Mouse (Mus musculus): Measurements from ENCODE around the gene Atp1b1. TPM values are rescaled to one million over a fixed set of nuclear protein-coding genes. Genes with fewer than 3 reads are reported as not detected.

Gene Atp1b1
- polyA plus RNA-seq, 1 experiment from 2014 or later, result 11.6 TPM

- WGBS, result 93% methylated on average over 6 of the region's 6 CpGs
- H3K9ac ChIP-seq (replicated peaks; ENCODE audit: low read length), result no peak overlapping the region
These were observed 16.2 kb upstream of the Atp1b1 start for GRCm38 (mm10) chr1:164474310-164474709.

DNA sequence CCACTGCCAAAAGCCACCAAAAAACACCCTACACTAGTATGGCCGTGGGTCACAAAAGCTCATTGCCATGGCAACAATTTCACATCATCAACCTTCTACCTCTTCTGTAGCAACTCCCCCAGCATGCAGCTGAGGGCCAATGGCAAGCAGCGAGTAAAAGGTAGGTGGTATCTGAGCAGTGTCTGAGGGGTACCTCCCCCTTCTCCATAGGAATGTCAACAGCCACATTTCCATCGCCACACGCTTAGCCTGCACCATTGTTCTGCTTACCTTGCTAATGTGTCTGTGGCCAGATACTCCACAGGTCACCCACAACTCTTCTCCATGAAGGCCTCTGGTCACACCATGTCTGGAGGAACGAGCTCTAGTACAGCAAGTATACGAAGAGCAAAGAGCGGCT, 15.2 kb upstream of the Atp1b1 start:
- no peaks in the 10 kb centered on the region for H3K36me3 ChIP-seq (replicated peaks; ENCODE audit: control insufficient read depth, insufficient read depth, low read depth, low read length)
- H3K4me1 ChIP-seq (ENCODE audit: control insufficient read depth, insufficient read depth, low read length), result no peaks in the 10 kb centered on the region
- DNase-seq (ENCODE audit: low spot score) (no peak), ATAC-seq (replicated peaks; ENCODE audit: insufficient number of reproducible peaks, low FRiP score, low TSS enrichment, low read depth) (no peak)
- 87% methylated on average over 7 of the region's 7 CpGs for WGBS
- H3K27ac ChIP-seq (replicated peaks; ENCODE audit: low read depth, low read length), result no peak overlapping the region
- no peak overlapping the region for H3K4me2 ChIP-seq (ENCODE audit: low read depth, low read length)
- no peak overlapping the region for H3K9ac ChIP-seq (replicated peaks; ENCODE audit: low read length)
- no peaks in the 10 kb centered on the region for H3K9me3 ChIP-seq (replicated peaks; ENCODE audit: control insufficient read depth, low read length)
- H3K4me3 ChIP-seq (ENCODE audit: low read depth, low read length), result no peak overlapping the region
- H3K27me3 ChIP-seq (ENCODE audit: control insufficient read depth, insufficient read depth, low read length), result no peaks in the 10 kb centered on the region

More at GRCm38 (mm10) chr1:164474310-164474709, 16.2 kb upstream of the Atp1b1 start:
- H3K4me1 ChIP-seq (ENCODE audit: control insufficient read depth, insufficient read depth, low read length), result no peaks in the 10 kb centered on the region
- no peak for DNase-seq (ENCODE audit: low spot score)
- no peaks in the 10 kb centered on the region for H3K27me3 ChIP-seq (ENCODE audit: control insufficient read depth, insufficient read depth, low read length)
- H3K4me3 ChIP-seq (ENCODE audit: low read depth, low read length), result no peak overlapping the region
- no peak overlapping the region for H3K4me2 ChIP-seq (ENCODE audit: low read depth, low read length)
- no peaks in the 10 kb centered on the region for H3K36me3 ChIP-seq (replicated peaks; ENCODE audit: control insufficient read depth, insufficient read depth, low read depth, low read length)
- no peaks in the 10 kb centered on the region for H3K9me3 ChIP-seq (replicated peaks; ENCODE audit: control insufficient read depth, low read length)
- ATAC-seq (replicated peaks; ENCODE audit: insufficient number of reproducible peaks, low FRiP score, low TSS enrichment, low read depth), result no peak
- H3K27ac ChIP-seq (replicated peaks; ENCODE audit: low read depth, low read length), result no peak overlapping the region

GRCm38 (mm10) chr1:164471632-164472031, 13.5 kb upstream of the Atp1b1 start:
- ATAC-seq (replicated peaks; ENCODE audit: insufficient number of reproducible peaks, low FRiP score, low TSS enrichment, low read depth), result no peak
- no peaks in the 10 kb centered on the region for H3K9me3 ChIP-seq (replicated peaks; ENCODE audit: control insufficient read depth, low read length)
- WGBS, result 94% methylated on average over 5 of the region's 5 CpGs

DNA sequence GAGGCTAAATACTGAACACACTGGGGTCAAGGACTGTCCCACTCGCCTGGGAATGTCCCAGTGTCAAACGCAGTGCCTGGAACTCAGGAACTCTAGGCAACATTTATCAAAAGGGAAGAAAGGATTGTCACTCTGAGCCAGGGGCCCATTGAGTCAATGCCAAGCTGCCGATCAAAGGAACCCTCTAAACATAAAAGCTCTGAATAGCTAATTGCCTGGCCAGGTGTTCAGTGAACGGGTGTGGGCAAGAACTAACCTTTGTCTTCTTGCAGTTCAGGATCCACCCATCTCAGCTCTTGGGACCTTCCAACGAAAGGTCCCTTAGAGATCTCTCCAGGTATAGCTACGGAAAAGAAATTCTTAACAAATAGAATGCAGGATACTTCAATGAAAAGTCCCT, 12.8 kb upstream of the Atp1b1 start:
- WGBS, result 78% methylated on average over 6 of the region's 6 CpGs
- Histone ChIP-seq H3K4me1 (ENCODE audit: control insufficient read depth, insufficient read depth, low read length) (no peaks in the 10 kb centered on the region), H3K4me2 (ENCODE audit: low read depth, low read length) (no peak overlapping the region), H3K4me3 (ENCODE audit: low read depth, low read length) (no peak overlapping the region), H3K9ac (replicated peaks; ENCODE audit: low read length) (no peak overlapping the region), H3K9me3 (replicated peaks; ENCODE audit: control insufficient read depth, low read length) (no peaks in the 10 kb centered on the region), H3K36me3 (replicated peaks; ENCODE audit: control insufficient read depth, insufficient read depth, low read depth, low read length) (no peaks in the 10 kb centered on the region), H3K27ac (replicated peaks; ENCODE audit: low read depth, low read length) (no peak overlapping the region), H3K27me3 (ENCODE audit: control insufficient read depth, insufficient read depth, low read length) (no peaks in the 10 kb centered on the region)
- ATAC-seq (replicated peaks; ENCODE audit: insufficient number of reproducible peaks, low FRiP score, low TSS enrichment, low read depth) (no peak), DNase-seq (ENCODE audit: low spot score) (no peak)

More at GRCm38 (mm10) chr1:164471632-164472031, 13.5 kb upstream of the Atp1b1 start:
- no peak overlapping the region for H3K27ac ChIP-seq (replicated peaks; ENCODE audit: low read depth, low read length)
- no peaks in the 10 kb centered on the region for H3K27me3 ChIP-seq (ENCODE audit: control insufficient read depth, insufficient read depth, low read length)
- no peaks in the 10 kb centered on the region for H3K4me1 ChIP-seq (ENCODE audit: control insufficient read depth, insufficient read depth, low read length)
- no peak overlapping the region for H3K9ac ChIP-seq (replicated peaks; ENCODE audit: low read length)
- no peaks in the 10 kb centered on the region for H3K36me3 ChIP-seq (replicated peaks; ENCODE audit: control insufficient read depth, insufficient read depth, low read depth, low read length)
- no peak overlapping the region for H3K4me2 ChIP-seq (ENCODE audit: low read depth, low read length)
- DNase-seq (ENCODE audit: low spot score), result no peak
- H3K4me3 ChIP-seq (ENCODE audit: low read depth, low read length), result no peak overlapping the region

DNA sequence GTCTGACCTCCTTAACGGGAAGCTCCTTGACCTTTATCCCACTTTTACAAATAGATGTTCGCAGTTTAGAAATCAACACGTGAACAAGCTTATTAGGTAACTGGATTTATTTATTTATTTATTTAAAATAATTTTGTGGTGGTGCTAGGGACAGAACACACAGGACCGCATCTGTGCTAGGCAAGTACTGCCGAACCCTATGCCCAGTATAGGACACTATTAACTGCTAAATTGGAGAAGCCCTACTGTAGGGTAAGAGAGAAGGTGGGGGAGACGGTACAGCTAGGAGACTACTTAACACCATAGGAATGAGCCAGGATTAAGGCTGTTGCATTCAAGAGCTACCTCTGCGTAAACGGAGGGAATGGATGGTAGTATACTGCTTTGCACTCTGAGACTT, 10.2 kb upstream of the Atp1b1 start:
- DNase-seq (ENCODE audit: low spot score) (no peak), ATAC-seq (replicated peaks; ENCODE audit: insufficient number of reproducible peaks, low FRiP score, low TSS enrichment, low read depth) (no peak)
- Histone ChIP-seq H3K9me3 (replicated peaks; ENCODE audit: control insufficient read depth, low read length) (no peaks in the 10 kb centered on the region), H3K27me3 (ENCODE audit: control insufficient read depth, insufficient read depth, low read length) (no peaks in the 10 kb centered on the region), H3K4me3 (ENCODE audit: low read depth, low read length) (no peak overlapping the region), H3K4me2 (ENCODE audit: low read depth, low read length) (no peak overlapping the region), H3K36me3 (replicated peaks; ENCODE audit: control insufficient read depth, insufficient read depth, low read depth, low read length) (no peaks in the 10 kb centered on the region), H3K27ac (replicated peaks; ENCODE audit: low read depth, low read length) (no peak overlapping the region), H3K9ac (replicated peaks; ENCODE audit: low read length) (no peak overlapping the region), H3K4me1 (ENCODE audit: control insufficient read depth, insufficient read depth, low read length) (no peaks in the 10 kb centered on the region)
- WGBS, result 79% methylated on average over 8 of the region's 8 CpGs

DNA sequence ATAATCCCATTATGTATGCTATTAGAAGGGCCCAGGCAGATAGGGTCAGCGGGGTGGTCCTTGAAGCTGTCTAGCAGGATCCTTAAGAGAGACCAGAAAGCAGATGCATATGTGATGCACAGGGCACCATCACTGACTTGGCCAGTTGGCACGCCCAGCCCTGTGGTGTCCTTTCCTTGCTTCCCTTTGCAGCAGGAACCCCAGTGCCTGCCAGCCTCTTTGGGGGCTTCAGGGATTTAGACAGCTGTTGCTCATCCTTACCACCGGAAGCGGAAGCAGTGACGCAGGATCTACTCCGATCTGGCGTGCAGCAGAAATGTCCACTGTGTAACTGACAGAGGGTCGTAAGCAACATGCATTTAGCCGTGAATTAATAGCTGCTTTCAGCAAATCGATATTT, 9.3 kb upstream of the Atp1b1 start:
- H3K4me1 ChIP-seq (ENCODE audit: control insufficient read depth, insufficient read depth, low read length), result no peaks in the 10 kb centered on the region
- ATAC-seq (replicated peaks; ENCODE audit: insufficient number of reproducible peaks, low FRiP score, low TSS enrichment, low read depth), result no peak
- no peak overlapping the region for H3K9ac ChIP-seq (replicated peaks; ENCODE audit: low read length)
- 90% methylated on average over 10 of the region's 10 CpGs for WGBS
- no peak overlapping the region for H3K4me2 ChIP-seq (ENCODE audit: low read depth, low read length)
- no peaks in the 10 kb centered on the region for H3K36me3 ChIP-seq (replicated peaks; ENCODE audit: control insufficient read depth, insufficient read depth, low read depth, low read length)
- H3K27me3 ChIP-seq (ENCODE audit: control insufficient read depth, insufficient read depth, low read length), result no peaks in the 10 kb centered on the region
- no peak overlapping the region for H3K4me3 ChIP-seq (ENCODE audit: low read depth, low read length)
- no peaks in the 10 kb centered on the region for H3K9me3 ChIP-seq (replicated peaks; ENCODE audit: control insufficient read depth, low read length)
- H3K27ac ChIP-seq (replicated peaks; ENCODE audit: low read depth, low read length), result no peak overlapping the region
- DNase-seq (ENCODE audit: low spot score), result no peak

DNA sequence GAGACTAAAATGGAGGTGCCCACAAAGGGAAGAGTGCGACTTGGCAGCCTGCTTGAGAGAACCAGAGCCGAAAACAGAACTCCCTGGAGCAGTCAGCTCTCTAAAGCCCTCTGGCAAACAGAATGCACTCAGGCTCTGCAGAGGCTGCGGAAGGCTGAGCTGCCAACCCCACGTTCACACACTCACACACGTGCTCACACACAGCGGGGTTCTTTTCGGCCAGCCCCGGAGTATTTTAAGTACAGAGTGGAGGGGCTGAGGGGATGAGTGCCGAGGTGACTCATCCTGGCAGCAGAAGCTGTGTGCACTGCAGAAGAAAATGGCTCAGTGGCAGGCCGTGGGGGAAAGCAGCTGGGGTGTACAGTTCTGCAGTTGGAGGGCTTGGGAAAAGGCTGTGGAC, 3.6 kb upstream of the Atp1b1 start:
- no peaks in the 10 kb centered on the region for H3K4me1 ChIP-seq (ENCODE audit: control insufficient read depth, insufficient read depth, low read length)
- DNase-seq (ENCODE audit: low spot score) (no peak), ATAC-seq (replicated peaks; ENCODE audit: insufficient number of reproducible peaks, low FRiP score, low TSS enrichment, low read depth) (no peak)
- no peak overlapping the region for H3K9ac ChIP-seq (replicated peaks; ENCODE audit: low read length)
- no peaks in the 10 kb centered on the region for H3K9me3 ChIP-seq (replicated peaks; ENCODE audit: control insufficient read depth, low read length)
- H3K27ac ChIP-seq (replicated peaks; ENCODE audit: low read depth, low read length), result no peak overlapping the region
- no peak overlapping the region for H3K4me3 ChIP-seq (ENCODE audit: low read depth, low read length)
- no peak overlapping the region for H3K4me2 ChIP-seq (ENCODE audit: low read depth, low read length)
- no peaks in the 10 kb centered on the region for H3K36me3 ChIP-seq (replicated peaks; ENCODE audit: control insufficient read depth, insufficient read depth, low read depth, low read length)
- 35% methylated on average over 10 of the region's 10 CpGs for WGBS
- H3K27me3 ChIP-seq (ENCODE audit: control insufficient read depth, insufficient read depth, low read length), result peaks cover 18% of the 10 kb centered on the region

DNA sequence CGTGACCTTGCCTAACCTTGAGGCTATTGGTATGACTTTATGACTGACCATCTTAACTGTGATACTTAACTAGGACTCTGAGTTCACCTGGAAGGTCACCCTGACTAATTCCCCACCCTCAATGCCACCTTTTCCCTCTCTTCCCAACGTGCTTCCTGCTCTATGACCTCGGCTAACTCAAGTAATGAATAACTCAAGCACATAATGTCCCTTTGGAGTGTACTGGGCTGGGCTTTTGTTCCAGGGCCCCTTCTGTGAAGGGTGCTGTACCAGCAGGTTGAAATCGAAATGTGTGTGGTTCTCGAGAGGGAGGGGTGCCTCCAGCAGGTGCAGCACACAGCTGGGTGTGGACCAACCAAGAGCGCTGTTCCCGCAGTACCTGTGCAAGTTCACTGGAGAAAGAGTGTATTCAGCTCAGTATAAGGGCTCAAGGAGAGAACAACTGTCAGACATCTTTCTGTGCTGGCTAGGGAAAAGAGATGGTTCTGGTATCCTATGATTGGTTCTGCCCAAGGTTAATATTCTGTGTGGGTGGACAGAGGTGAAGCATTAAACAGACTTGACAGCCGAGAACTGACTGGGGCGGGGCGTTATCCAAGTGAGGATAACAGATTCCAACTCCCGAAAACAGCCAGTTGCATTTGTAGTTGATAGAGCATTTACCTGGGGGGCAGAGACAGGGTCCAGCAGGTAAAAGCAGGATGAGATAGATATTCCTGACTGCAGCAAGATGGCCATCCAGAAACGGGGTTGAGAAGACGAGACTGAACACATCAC, 3.0 kb upstream of the Atp1b1 start:
- WGBS, result 82% methylated on average over 13 of the region's 13 CpGs
- H3K27me3 ChIP-seq (ENCODE audit: control insufficient read depth, insufficient read depth, low read length), result peaks cover 23% of the 10 kb centered on the region
- no peak for ATAC-seq (replicated peaks; ENCODE audit: insufficient number of reproducible peaks, low FRiP score, low TSS enrichment, low read depth)

More for the DNA sequence above, 3.0 kb upstream of the Atp1b1 start:
- Histone ChIP-seq H3K9ac (replicated peaks; ENCODE audit: low read length) (no peak overlapping the region), H3K36me3 (replicated peaks; ENCODE audit: control insufficient read depth, insufficient read depth, low read depth, low read length) (no peaks in the 10 kb centered on the region), H3K27ac (replicated peaks; ENCODE audit: low read depth, low read length) (no peak overlapping the region), H3K9me3 (replicated peaks; ENCODE audit: control insufficient read depth, low read length) (no peaks in the 10 kb centered on the region), H3K4me3 (ENCODE audit: low read depth, low read length) (no peak overlapping the region), H3K4me1 (ENCODE audit: control insufficient read depth, insufficient read depth, low read length) (no peaks in the 10 kb centered on the region), H3K4me2 (ENCODE audit: low read depth, low read length) (no peak overlapping the region)
- no peak for DNase-seq (ENCODE audit: low spot score)
